1 mouse cellular context compared by ENCODE assay signal in the genomic region with DNA sequence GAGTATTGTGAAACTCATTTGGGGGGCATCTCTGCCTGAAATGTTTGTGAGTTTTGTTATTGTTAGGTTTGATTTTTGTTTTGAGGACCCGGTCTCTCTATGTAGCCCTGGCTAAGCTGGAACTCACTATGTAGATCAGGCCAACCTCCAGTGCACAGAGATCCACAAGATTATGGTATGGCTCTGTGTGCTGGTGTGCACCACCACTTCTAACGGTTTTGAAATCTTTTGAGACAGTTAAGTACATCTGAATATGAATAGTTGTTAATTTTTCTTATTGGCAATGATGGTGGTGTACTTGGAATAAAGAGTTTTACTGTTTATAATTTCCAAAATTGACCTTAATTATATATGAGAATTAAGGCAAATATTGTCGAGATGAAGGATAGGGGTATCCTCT.
TF ChIP-seq lines count a peak whose summit lies in the region.

No protein-coding gene starts in this region.

TF ChIP-seq in ES-E14, 5 proteins besides CTCF, POLR2A, EP300 and RAD21 (continued from another document):
- no peak for TF ChIP-seq HCFC1 (IDR thresholded peaks at IDR 0.05; ENCODE audit: borderline replicate concordance, insufficient read depth, low read length)
